Mouse (Mus musculus) MEL (cell line): ENCODE data around the gene Mettl16. TPM values are rescaled to one million over a fixed set of nuclear protein-coding genes. Genes with fewer than 3 reads are reported as not detected.

Source experiments
- DNase-seq: peaks from one replicate; pipeline ENCODE4 v3.0.0; 2011; ENCODE audit warnings: low read depth, low spot score
- H3K27ac ChIP-seq: 2 replicates; pipeline ENCODE4 v1.5.1; 2012; ENCODE audit warnings: low read depth, mild to moderate bottlenecking, control low read depth, low read length, moderate library complexity; ENCODE audit not compliant: control insufficient read depth
- H3K27me3 ChIP-seq, 2 experiments: fragments of 150-350 bp in 1 of 2; sonication (generic) in 1 of 2; 2 replicates each; pipeline ENCODE4 v1.6.1; 2012; ENCODE audit warnings: low read length in 2 of 2, mild to moderate bottlenecking in 2 of 2, improper control_type of control experiment in 1 of 2, moderate library complexity in 1 of 2; ENCODE audit not compliant: insufficient read depth in 2 of 2, control insufficient read depth in 1 of 2
- H3K36me3 ChIP-seq, 2 experiments: 2 replicates each; pipeline ENCODE4 v1.6.1; 2012 to 2014; ENCODE audit warnings: low read length in 2 of 2, improper control_type of control experiment in 1 of 2, inconsistent platforms in 1 of 2, mild to moderate bottlenecking in 1 of 2; ENCODE audit not compliant: insufficient read depth in 2 of 2, control insufficient read depth in 1 of 2
- H3K4me1 ChIP-seq, 2 experiments: fragments of 150-350 bp in 1 of 2; sonication (generic) in 1 of 2; 2 replicates each; pipeline ENCODE4 v1.6.1; 2012; ENCODE audit warnings: low read length in 2 of 2, improper control_type of control experiment in 1 of 2, mild to moderate bottlenecking in 1 of 2; ENCODE audit not compliant: insufficient read depth in 2 of 2, control insufficient read depth in 1 of 2
- H3K4me3 ChIP-seq, 2 experiments: fragments of 150-350 bp in 1 of 2; sonication (generic) in 1 of 2; 2 replicates each; pipeline ENCODE4 v1.5.1; 2012; ENCODE audit warnings: low read depth in 2 of 2, low read length in 2 of 2, mild to moderate bottlenecking in 2 of 2, moderate library complexity in 2 of 2, control low read depth in 1 of 2, improper control_type of control experiment in 1 of 2; ENCODE audit not compliant: control insufficient read depth in 1 of 2, insufficient read depth in 1 of 2
- H3K79me2 ChIP-seq: 2 replicates; pipeline ENCODE4 v1.6.1; 2012; ENCODE audit warnings: mild to moderate bottlenecking, low read length, moderate library complexity; ENCODE audit not compliant: control insufficient read depth, poor library complexity, insufficient read depth
- H3K9ac ChIP-seq: 2 replicates; pipeline ENCODE4 v1.6.1; 2012; ENCODE audit warnings: low read depth, mild to moderate bottlenecking, control low read depth, low read length, moderate library complexity; ENCODE audit not compliant: control insufficient read depth, poor library complexity, severe bottlenecking
- H3K9me3 ChIP-seq: fragments of 150-350 bp; sonication (generic); replicated peaks from 2 replicates; pipeline ENCODE4 v1.6.1; 2012; ENCODE audit warnings: mild to moderate bottlenecking, low read length, improper control_type of control experiment, moderate library complexity; ENCODE audit not compliant: insufficient read depth
- BHLHE40 ChIP-seq: IDR thresholded peaks from 2 replicates; pipeline ENCODE4 v1.6.1; 2012; ENCODE audit warnings: low read depth, mild to moderate bottlenecking, inconsistent platforms, low read length, improper control_type of control experiment, borderline replicate concordance
- ELF1 ChIP-seq: IDR thresholded peaks from 2 replicates; pipeline ENCODE4 v1.6.1; 2014; ENCODE audit warnings: low read depth, mild to moderate bottlenecking, inconsistent platforms, low read length, improper control_type of control experiment, moderate library complexity
- ETS1 ChIP-seq: IDR thresholded peaks from 2 replicates; pipeline ENCODE4 v1.6.1; 2012; ENCODE audit warnings: low read depth, mild to moderate bottlenecking, inconsistent platforms, low read length, improper control_type of control experiment, moderate library complexity
- GATA1 ChIP-seq: IDR thresholded peaks from 2 replicates; pipeline ENCODE4 v1.6.1; 2011; ENCODE audit warnings: low read depth, low read length, improper control_type of control experiment
- KAT2A ChIP-seq: conservative IDR thresholded peaks from 2 replicates; pipeline ENCODE4 v1.6.1; 2012; ENCODE audit warnings: low read depth, low read length, improper control_type of control experiment, inconsistent platforms
- MAFK ChIP-seq: IDR thresholded peaks from 2 replicates; pipeline ENCODE4 v1.6.1; 2011; ENCODE audit warnings: low read depth, mild to moderate bottlenecking, low read length, improper control_type of control experiment, borderline replicate concordance
- MAZ ChIP-seq: IDR thresholded peaks from 2 replicates; pipeline ENCODE4 v1.6.1; 2012; ENCODE audit warnings: low read depth, mild to moderate bottlenecking, inconsistent platforms, low read length, improper control_type of control experiment
- NELFE ChIP-seq: IDR thresholded peaks from 2 replicates; pipeline ENCODE4 v1.6.1; 2011; ENCODE audit warnings: low read depth, low read length, improper control_type of control experiment
- POLR2A ChIP-seq, 2 experiments: IDR thresholded peaks; 2 replicates each; pipeline ENCODE4 v1.6.1; 2011 to 2012; ENCODE audit warnings: low read length in 2 of 2, mild to moderate bottlenecking in 2 of 2, control low read depth in 1 of 2, improper control_type of control experiment in 1 of 2, low read depth in 1 of 2, moderate library complexity in 1 of 2; ENCODE audit not compliant: control insufficient read depth in 1 of 2, insufficient read depth in 1 of 2, poor library complexity in 1 of 2
- POLR2AphosphoS2 ChIP-seq: IDR thresholded peaks from 2 replicates; pipeline ENCODE4 v1.6.1; 2011; ENCODE audit warnings: low read length, improper control_type of control experiment
- RCOR1 ChIP-seq: IDR thresholded peaks from 2 replicates; pipeline ENCODE4 v1.6.1; 2012; ENCODE audit warnings: low read depth, mild to moderate bottlenecking, inconsistent platforms, low read length, improper control_type of control experiment
- SIN3A ChIP-seq: IDR thresholded peaks from 2 replicates; pipeline ENCODE4 v1.6.1; 2012; ENCODE audit warnings: low read length, improper control_type of control experiment, inconsistent platforms
- TBP ChIP-seq: IDR thresholded peaks from 2 replicates; pipeline ENCODE4 v1.8.0; 2011; ENCODE audit warnings: low read depth, low read length, improper control_type of control experiment
- TCF12 ChIP-seq: IDR thresholded peaks from 2 replicates; pipeline ENCODE4 v1.6.1; 2014; ENCODE audit warnings: low read depth, mild to moderate bottlenecking, inconsistent platforms, low read length, improper control_type of control experiment, moderate library complexity
- UBTF ChIP-seq: IDR thresholded peaks from 2 replicates; pipeline ENCODE4 v1.6.1; 2012; ENCODE audit warnings: low read depth, mild to moderate bottlenecking, inconsistent platforms, low read length, improper control_type of control experiment, moderate library complexity, borderline replicate concordance; ENCODE audit not compliant: insufficient read depth
- ZC3H11A ChIP-seq: IDR thresholded peaks from 2 replicates; pipeline ENCODE4 v1.6.1; 2012; ENCODE audit warnings: low read depth, mild to moderate bottlenecking, inconsistent platforms, low read length, improper control_type of control experiment
- ZNF384 ChIP-seq: IDR thresholded peaks from 2 replicates; pipeline ENCODE4 v1.6.1; 2012; ENCODE audit warnings: low read depth, mild to moderate bottlenecking, inconsistent platforms, low read length, improper control_type of control experiment
- polyA plus RNA-seq, 2 experiments: library from polyadenylated mRNA; stranded (reverse) in 1 of 2; unstranded in 1 of 2; fragments of >175 nt in 1 of 2; fragments of >200 nt in 1 of 2; gene quantifications; 2 replicates each; pipeline versions ENCODE4 v1.2.1 to v1.2.4; 2012; ENCODE audit warnings: low replicate concordance in 2 of 2, low read depth in 1 of 2; ENCODE audit not compliant: insufficient read length in 2 of 2, insufficient read depth in 1 of 2, missing spikeins in 1 of 2
- total RNA-seq: library from RNA; depleted of rRNA; stranded (reverse); fragments of 300-350 nt; gene quantifications from 2 replicates; pipeline ENCODE4 v1.2.3, GENCODE M21; 2012

Gene Mettl16
- total and polyA plus RNA-seq, 3 experiments, result 76.3 to 116 TPM; not detected in 1

DNA sequence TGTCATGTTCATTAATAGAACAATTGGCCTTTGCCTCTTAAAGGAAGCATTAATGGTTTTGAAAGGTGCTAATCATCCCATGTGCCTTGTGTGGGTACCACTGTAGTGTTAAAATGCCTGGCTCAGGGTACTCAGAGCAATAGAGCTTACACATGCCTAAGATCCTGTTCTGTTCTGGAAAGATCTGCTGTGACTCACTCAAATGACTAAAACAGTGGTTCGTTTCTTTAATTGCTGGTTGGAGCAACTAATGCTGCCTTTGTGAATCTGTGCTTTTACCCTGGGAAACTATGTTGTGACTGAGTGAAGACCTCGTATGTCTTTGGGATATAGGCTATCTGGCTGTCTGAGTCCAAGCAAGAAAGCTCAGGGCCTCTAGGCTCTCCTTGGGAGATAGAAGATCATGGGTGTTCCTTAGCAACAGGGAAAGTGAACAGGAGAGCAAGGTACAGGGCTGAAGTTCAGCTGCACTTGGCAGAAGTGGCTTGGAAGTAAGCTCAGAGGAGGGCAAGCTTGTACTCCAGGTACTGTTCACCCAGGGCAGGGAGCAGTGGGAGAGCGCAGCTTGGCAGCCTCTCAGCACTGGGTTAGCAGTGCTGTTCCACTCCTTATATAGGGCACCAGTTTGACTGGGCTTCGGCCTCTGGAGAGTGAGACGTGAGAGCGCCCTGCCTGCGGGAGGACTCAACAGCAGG lies 52.3 kb downstream of the Mettl16 start:
- Histone ChIP-seq H3K9ac (no peak overlapping the region), H3K27ac (no peak overlapping the region), H3K4me3 (no peak overlapping the region), H3K79me2 (0 out of 2 replicates have a peak, but pooled peaks cover 1% of the 10 kb centered on the region), H3K36me3 (peaks cover 5 to 21% of the 10 kb centered on the region in 2 experiments), H3K4me1 (peaks cover 0 to 17% of the 10 kb centered on the region in 2 experiments; a peak in 3 of 4 replicates), H3K9me3 (no peaks in the 10 kb centered on the region), H3K27me3 (no peaks in the 10 kb centered on the region)
- no peak for TF ChIP-seq POLR2A (IDR thresholded peaks at IDR 0.05; ENCODE audit: control insufficient read depth in 1 of 2, insufficient read depth in 1 of 2, low read depth in 1 of 2, low read length in 2 of 2, poor library complexity in 1 of 2)
- TF ChIP-seq GATA1, result no peak
- TF ChIP-seq MAFK, result no peak
- no peak for TF ChIP-seq TBP
- no peak for TF ChIP-seq ETS1
- TF ChIP-seq POLR2AphosphoS2, result no peak
- TF ChIP-seq UBTF, result no peak
- TF ChIP-seq ZNF384, result no peak
- DNase-seq, result no peak

DNA sequence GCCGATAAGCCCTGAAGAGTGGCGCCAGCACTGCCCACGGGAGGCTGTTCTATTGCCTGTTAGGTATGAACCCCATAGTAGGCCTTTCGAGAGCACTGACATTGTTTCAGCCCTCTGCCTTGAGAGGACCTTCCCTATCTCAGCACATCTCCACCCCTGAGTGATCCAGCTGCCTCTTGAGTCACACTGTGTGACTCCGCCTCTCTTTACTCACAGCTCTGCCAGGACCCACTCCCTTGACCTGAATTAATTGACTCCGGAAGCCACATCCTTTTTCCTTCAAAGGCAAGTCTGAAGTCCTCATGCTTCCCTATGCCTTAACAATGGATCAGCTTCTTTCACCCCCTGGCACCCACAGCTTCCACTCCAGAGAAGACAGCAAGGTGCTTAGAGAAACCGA lies 55.5 kb downstream of the Mettl16 start:
- Histone ChIP-seq H3K9ac (no peak overlapping the region), H3K9me3 (no peaks in the 10 kb centered on the region), H3K27ac (no peak overlapping the region)
- no peak for TF ChIP-seq KAT2A
- TF ChIP-seq ZC3H11A, result no peak
- no peak for TF ChIP-seq RCOR1
- no peak for TF ChIP-seq ELF1
- no peak for TF ChIP-seq NELFE
- no peak for TF ChIP-seq MAZ
- no peak for TF ChIP-seq MAFK
- no peak for TF ChIP-seq TCF12
- TF ChIP-seq BHLHE40, result no peak
- TF ChIP-seq ZNF384, result no peak
- no peak for TF ChIP-seq SIN3A
- TF ChIP-seq, all 39 proteins: peak for 0
- Histone ChIP-seq H3K79me2 (peaks cover 2% of the 10 kb centered on the region), H3K36me3 (peaks cover 3 to 34% of the 10 kb centered on the region in 2 experiments), H3K4me3 (no peak overlapping the region), H3K4me1 (peaks cover 0 to 29% of the 10 kb centered on the region in 2 experiments; a peak in 3 of 4 replicates), H3K27me3 (no peaks in the 10 kb centered on the region)
- DNase-seq, result peak; percentile 60
